Mouse (Mus musculus): ENCODE results near the gene Myh7b. TPM values are rescaled to one million over a fixed set of nuclear protein-coding genes. Genes with fewer than 3 reads are reported as not detected.

Myh7b gene
- polyA plus RNA-seq, 1 experiment, result 0.04 TPM

- Histone ChIP-seq H3K36me3 (ENCODE audit: control insufficient read depth, insufficient read depth, low read length) (no peaks in the 10 kb centered on the region; the same call in 1 of the 2 replicates), H3K4me3 (ENCODE audit: extremely low read depth, insufficient read depth, insufficient read length) (no peak overlapping the region), H3K27me3 (ENCODE audit: control insufficient read depth, insufficient read depth, low read length) (no peaks in the 10 kb centered on the region), H3K27ac (ENCODE audit: insufficient read depth, low read length) (no peak overlapping the region), H3K4me1 (ENCODE audit: control insufficient read depth, insufficient read depth, insufficient read length) (no peaks in the 10 kb centered on the region; the same call in 1 of the 2 replicates)
- no peak for DNase-seq (ENCODE audit: low read depth in 1 of 2, low spot score in 2 of 2)
- TF ChIP-seq POLR2A (IDR thresholded peaks at IDR 0.05; ENCODE audit: low read depth, low read length) (no peak), CTCF (IDR thresholded peaks at IDR 0.05; ENCODE audit: extremely low read depth, insufficient read depth, insufficient read length, insufficient replicate concordance) (no peak)
- WGBS, result 69% methylated on average over 10 of the region's 10 CpGs
Observed at GRCm38 (mm10) chr2:155585486-155585885, 25.5 kb upstream of the Myh7b start.

- WGBS, result 88% methylated on average over 3 of the region's 3 CpGs
- no peak overlapping the region for H3K4me3 ChIP-seq (ENCODE audit: extremely low read depth, insufficient read depth, insufficient read length)
- DNase-seq (ENCODE audit: low read depth in 1 of 2, low spot score in 2 of 2), result no peak
- no peaks in the 10 kb centered on the region for H3K36me3 ChIP-seq (ENCODE audit: control insufficient read depth, insufficient read depth, low read length)
- TF ChIP-seq POLR2A (IDR thresholded peaks at IDR 0.05; ENCODE audit: low read depth, low read length) (no peak), CTCF (IDR thresholded peaks at IDR 0.05; ENCODE audit: extremely low read depth, insufficient read depth, insufficient read length, insufficient replicate concordance) (no peak)
- H3K4me1 ChIP-seq (ENCODE audit: control insufficient read depth, insufficient read depth, insufficient read length), result peaks cover 4% of the 10 kb centered on the region
- H3K27ac ChIP-seq (ENCODE audit: insufficient read depth, low read length), result no peak overlapping the region
- no peaks in the 10 kb centered on the region for H3K27me3 ChIP-seq (ENCODE audit: control insufficient read depth, insufficient read depth, low read length)
Observed at GRCm38 (mm10) chr2:155588136-155588535, 22.9 kb upstream of the Myh7b start.

GRCm38 (mm10) chr2:155589521-155589920, 21.5 kb upstream of the Myh7b start:
- H3K27ac ChIP-seq (ENCODE audit: insufficient read depth, low read length), result no peak overlapping the region
- DNase-seq (ENCODE audit: low read depth in 1 of 2, low spot score in 2 of 2), result no peak
- H3K4me3 ChIP-seq (ENCODE audit: extremely low read depth, insufficient read depth, insufficient read length), result no peak overlapping the region

GRCm38 (mm10) chr2:155590876-155591275, 20.1 kb upstream of the Myh7b start:
- WGBS, result 98% methylated on average over 2 of the region's 2 CpGs
- no peak overlapping the region for H3K4me3 ChIP-seq (ENCODE audit: extremely low read depth, insufficient read depth, insufficient read length)
- TF ChIP-seq POLR2A (IDR thresholded peaks at IDR 0.05; ENCODE audit: low read depth, low read length) (no peak), CTCF (IDR thresholded peaks at IDR 0.05; ENCODE audit: extremely low read depth, insufficient read depth, insufficient read length, insufficient replicate concordance) (no peak)
- DNase-seq (ENCODE audit: low read depth in 1 of 2, low spot score in 2 of 2), result no peak
- no peaks in the 10 kb centered on the region for H3K36me3 ChIP-seq (ENCODE audit: control insufficient read depth, insufficient read depth, low read length)
- no peak overlapping the region for H3K27ac ChIP-seq (ENCODE audit: insufficient read depth, low read length)
- no peaks in the 10 kb centered on the region for H3K27me3 ChIP-seq (ENCODE audit: control insufficient read depth, insufficient read depth, low read length)
- peaks cover 4% of the 10 kb centered on the region for H3K4me1 ChIP-seq (ENCODE audit: control insufficient read depth, insufficient read depth, insufficient read length)

More at GRCm38 (mm10) chr2:155589521-155589920, 21.5 kb upstream of the Myh7b start:
- WGBS, result 86% methylated on average over 6 of the region's 6 CpGs
- Histone ChIP-seq H3K4me1 (ENCODE audit: control insufficient read depth, insufficient read depth, insufficient read length) (peaks cover 4% of the 10 kb centered on the region), H3K36me3 (ENCODE audit: control insufficient read depth, insufficient read depth, low read length) (no peaks in the 10 kb centered on the region), H3K27me3 (ENCODE audit: control insufficient read depth, insufficient read depth, low read length) (no peaks in the 10 kb centered on the region)
- no peak for TF ChIP-seq CTCF (IDR thresholded peaks at IDR 0.05; ENCODE audit: extremely low read depth, insufficient read depth, insufficient read length, insufficient replicate concordance)
- TF ChIP-seq POLR2A (IDR thresholded peaks at IDR 0.05; ENCODE audit: low read depth, low read length), result no peak

- Histone ChIP-seq H3K27me3 (ENCODE audit: control insufficient read depth, insufficient read depth, low read length) (no peaks in the 10 kb centered on the region), H3K4me1 (ENCODE audit: control insufficient read depth, insufficient read depth, insufficient read length) (peaks cover 4% of the 10 kb centered on the region), H3K27ac (ENCODE audit: insufficient read depth, low read length) (no peak overlapping the region), H3K4me3 (ENCODE audit: extremely low read depth, insufficient read depth, insufficient read length) (peak overlapping the region; percentile 66), H3K36me3 (ENCODE audit: control insufficient read depth, insufficient read depth, low read length) (no peaks in the 10 kb centered on the region)
- no peak for DNase-seq (ENCODE audit: low read depth in 1 of 2, low spot score in 2 of 2)
- WGBS, result 20% methylated on average over 6 of the region's 6 CpGs
- TF ChIP-seq POLR2A (IDR thresholded peaks at IDR 0.05; ENCODE audit: low read depth, low read length) (no peak), CTCF (IDR thresholded peaks at IDR 0.05; ENCODE audit: extremely low read depth, insufficient read depth, insufficient read length, insufficient replicate concordance) (no peak)
Observed at GRCm38 (mm10) chr2:155591676-155592075, 19.3 kb upstream of the Myh7b start.

- Histone ChIP-seq H3K36me3 (ENCODE audit: control insufficient read depth, insufficient read depth, low read length) (no peaks in the 10 kb centered on the region), H3K4me1 (ENCODE audit: control insufficient read depth, insufficient read depth, insufficient read length) (peaks cover 4% of the 10 kb centered on the region), H3K27me3 (ENCODE audit: control insufficient read depth, insufficient read depth, low read length) (no peaks in the 10 kb centered on the region), H3K4me3 (ENCODE audit: extremely low read depth, insufficient read depth, insufficient read length) (peak within 1 kb of the TSS; percentile 66), H3K27ac (ENCODE audit: insufficient read depth, low read length) (0 out of 2 replicates have a peak within 1 kb of the TSS, but pooled peaks have one; percentile 9)
- DNase-seq (ENCODE audit: low read depth in 1 of 2, low spot score in 2 of 2), result peak; percentile 69 to 94
- under 1% methylated on average over 53 of the region's 53 CpGs for WGBS
- no peak for TF ChIP-seq CTCF (IDR thresholded peaks at IDR 0.05; ENCODE audit: extremely low read depth, insufficient read depth, insufficient read length, insufficient replicate concordance)
- TF ChIP-seq POLR2A (IDR thresholded peaks at IDR 0.05; ENCODE audit: low read depth, low read length), result no peak; the same call in 1 of the 2 replicates
Observed at GRCm38 (mm10) chr2:155592137-155592853, 18.7 kb upstream of the Myh7b start, which contains the start of gene Gss. Gss (minus strand) TSS chr2:155592810.

- Histone ChIP-seq H3K36me3 (ENCODE audit: control insufficient read depth, insufficient read depth, low read length) (no peaks in the 10 kb centered on the region), H3K4me3 (ENCODE audit: extremely low read depth, insufficient read depth, insufficient read length) (peak overlapping the region; percentile 66), H3K4me1 (ENCODE audit: control insufficient read depth, insufficient read depth, insufficient read length) (peaks cover 4% of the 10 kb centered on the region), H3K27ac (ENCODE audit: insufficient read depth, low read length) (no peak overlapping the region), H3K27me3 (ENCODE audit: control insufficient read depth, insufficient read depth, low read length) (no peaks in the 10 kb centered on the region)
- 1% methylated on average over 9 of the region's 9 CpGs for WGBS
- no peak for DNase-seq (ENCODE audit: low read depth in 1 of 2, low spot score in 2 of 2)
- no peak; the same call in 1 of the 2 replicates for TF ChIP-seq POLR2A (IDR thresholded peaks at IDR 0.05; ENCODE audit: low read depth, low read length)
- TF ChIP-seq CTCF (IDR thresholded peaks at IDR 0.05; ENCODE audit: extremely low read depth, insufficient read depth, insufficient read length, insufficient replicate concordance), result no peak
Observed at GRCm38 (mm10) chr2:155592854-155593283, 18.1 kb upstream of the Myh7b start.

All from spleen, adult 2 months (tissue).